Mouse (Mus musculus) embryonic facial prominence, embryonic 15.5 days (tissue): Measurements from ENCODE around the gene Tssk6. TPM values are rescaled to one million over a fixed set of nuclear protein-coding genes. Genes with fewer than 3 reads are reported as not detected.
"Not testable (repeated sequence)": the region's sequence is repeated elsewhere in the genome, so short reads cannot be mapped to it uniquely, and the experiment has no call there.

Experiments
- ATAC-seq: fragments of 200-750 bp; cut with Nextera tagmentation; 2 replicates; pipeline ENCODE4 v1.8.0; 2017; ENCODE audit warnings: low read depth, moderate TSS enrichment; ENCODE audit not compliant: insufficient number of reproducible peaks, low FRiP score, low TSS enrichment
- H3K27ac ChIP-seq: fragments of 300-500 bp; sonication (generic); replicated peaks from 2 replicates; pipeline ENCODE4 v1.5.1; 2015; ENCODE audit warnings: mild to moderate bottlenecking, inconsistent platforms
- H3K27me3 ChIP-seq: fragments of 300-500 bp; sonication (generic); 2 replicates; pipeline ENCODE4 v1.6.1; 2015; ENCODE audit warnings: inconsistent platforms
- H3K36me3 ChIP-seq: fragments of 300-500 bp; sonication (generic); 2 replicates; pipeline ENCODE4 v1.6.1; 2015; ENCODE audit warnings: mild to moderate bottlenecking, inconsistent platforms
- H3K4me1 ChIP-seq: fragments of 300-500 bp; sonication (generic); 2 replicates; pipeline ENCODE4 v1.6.1; 2015; ENCODE audit warnings: inconsistent platforms
- H3K4me2 ChIP-seq: fragments of 300-500 bp; sonication (generic); replicated peaks from 2 replicates; pipeline ENCODE4 v1.6.1; 2015; ENCODE audit warnings: mild to moderate bottlenecking, inconsistent platforms
- H3K4me3 ChIP-seq: fragments of 300-500 bp; sonication (generic); replicated peaks from 2 replicates; pipeline ENCODE4 v1.5.1; 2015; ENCODE audit warnings: mild to moderate bottlenecking, inconsistent platforms
- H3K9ac ChIP-seq: fragments of 300-500 bp; sonication (generic); 2 replicates; pipeline ENCODE4 v1.6.1; 2015; ENCODE audit warnings: inconsistent platforms
- H3K9me3 ChIP-seq: fragments of 300-500 bp; sonication (generic); replicated peaks from 2 replicates; pipeline ENCODE4 v1.6.1; 2016; ENCODE audit warnings: inconsistent platforms
- WGBS: fragments of 180-500 bp; shearing (Covaris S2); methylation state at CpG from one replicate; pipeline ENCODE4 v1.1.7; 2015; 5-methylcytosine and 5-hydroxymethylcytosine counted together
- polyA plus RNA-seq: library from polyadenylated mRNA; unstranded; fragments of >200 nt; fragmentation: Nextera tagmentation; extraction: Ambion mirVana; gene quantifications from 2 replicates; pipeline ENCODE4 v1.2.1, GENCODE M21; 2015

Gene Tssk6
- polyA plus RNA-seq, 1 experiment from 2014 or later = 4.0 TPM

GRCm38 (mm10) chr8:69940386-69940785, 38.4 kb downstream of the Tssk6 start:
- Histone ChIP-seq H3K27ac (no peak overlapping the region), H3K9ac (no peak overlapping the region), H3K4me2 (no peak overlapping the region), H3K4me1 (peaks cover 39% of the 10 kb centered on the region), H3K9me3 (no peaks in the 10 kb centered on the region), H3K36me3 (peaks cover 5% of the 10 kb centered on the region; the same call in 1 of the 2 replicates), H3K27me3 (no peaks in the 10 kb centered on the region), H3K4me3 (no peak overlapping the region)
- no peak for ATAC-seq
- 88% methylated on average over 2 of the region's 2 CpGs for WGBS

GRCm38 (mm10) chr8:69942495-69942894, 40.5 kb downstream of the Tssk6 start:
- H3K4me1 ChIP-seq = peaks cover 21% of the 10 kb centered on the region
- H3K9ac ChIP-seq, H3K27ac ChIP-seq, H3K4me2 ChIP-seq, H3K36me3 ChIP-seq, ATAC-seq, H3K4me3 ChIP-seq, H3K27me3 ChIP-seq, H3K9me3 ChIP-seq: not testable (repeated sequence)
- WGBS = 81% methylated on average over 3 of the region's 3 CpGs

- Histone ChIP-seq H3K4me3 (no peak overlapping the region), H3K4me2 (no peak overlapping the region), H3K27ac (no peak overlapping the region), H3K4me1 (no peaks in the 10 kb centered on the region), H3K36me3 (peaks cover 15% of the 10 kb centered on the region), H3K27me3 (no peaks in the 10 kb centered on the region), H3K9me3 (no peaks in the 10 kb centered on the region), H3K9ac (no peak overlapping the region)
- no peak for ATAC-seq
- 90% methylated on average over 2 of the region's 2 CpGs for WGBS
Measured at GRCm38 (mm10) chr8:69950300-69950699, 48.3 kb downstream of the Tssk6 start.

Other genes starting within 250 kb of the Tssk6 start
- gene Zfp964, start 247.7 kb upstream of the Tssk6 start, polyA plus RNA-seq = 2.1 and 2.6 TPM in 2 replicates
- gene Zfp869, start 191.5 kb upstream of the Tssk6 start, polyA plus RNA-seq = 28.4 and 28.6 TPM in 2 replicates
- gene Zfp963, start 152.2 kb upstream of the Tssk6 start, polyA plus RNA-seq = 6.6 and 7.0 TPM in 2 replicates
- 0.84 TPM in 1 of 2 replicates, not detected in the other for gene Gm20422, start 127.3 kb upstream of the Tssk6 start, polyA plus RNA-seq
- 46.5 and 51.9 TPM in 2 replicates for gene Atp13a1, start 111.0 kb upstream of the Tssk6 start, polyA plus RNA-seq
- gene Zfp866, start 111.0 kb upstream of the Tssk6 start, polyA plus RNA-seq = 28.2 and 30.6 TPM in 2 replicates
- gene Gmip, start 93.5 kb upstream of the Tssk6 start, polyA plus RNA-seq = 9.4 and 9.5 TPM in 2 replicates
- gene Lpar2, start 79.8 kb upstream of the Tssk6 start, polyA plus RNA-seq = 0.33 and 0.54 TPM in 2 replicates
- gene Pbx4, start 69.7 kb upstream of the Tssk6 start, polyA plus RNA-seq = 9.6 and 19.4 TPM in 2 replicates
- gene Cilp2, start 14.5 kb upstream of the Tssk6 start, polyA plus RNA-seq = 1.1 and 1.2 TPM in 2 replicates
- 178 and 188 TPM in 2 replicates for gene Ndufa13, start 374 bp downstream of the Tssk6 start, polyA plus RNA-seq
- gene Yjefn3, start 528 bp downstream of the Tssk6 start, polyA plus RNA-seq = 4.0 and 5.3 TPM in 2 replicates
- 43.6 and 49.8 TPM in 2 replicates for gene Gatad2a, start 94.2 kb downstream of the Tssk6 start, polyA plus RNA-seq
- gene Mau2, start 140.6 kb downstream of the Tssk6 start, polyA plus RNA-seq = 52.7 and 61.3 TPM in 2 replicates
- 44.3 and 45.1 TPM in 2 replicates for gene Sugp1, start 140.6 kb downstream of the Tssk6 start, polyA plus RNA-seq
- gene Tm6sf2, start 170.7 kb downstream of the Tssk6 start, polyA plus RNA-seq = 1.4 and 2.1 TPM in 2 replicates
- 0.43 and 0.56 TPM in 2 replicates for gene Hapln4, start 181.3 kb downstream of the Tssk6 start, polyA plus RNA-seq
- 0.79 and 1.5 TPM in 2 replicates for gene Ncan, start 218.7 kb downstream of the Tssk6 start, polyA plus RNA-seq
- 33.0 and 33.3 TPM in 2 replicates for gene Nr2c2ap, start 229.1 kb downstream of the Tssk6 start, polyA plus RNA-seq
- gene Rfxank, start 237.0 kb downstream of the Tssk6 start, polyA plus RNA-seq = 18.9 and 22.2 TPM in 2 replicates
- 55.3 and 65.4 TPM in 2 replicates for gene Borcs8, start 237.3 kb downstream of the Tssk6 start, polyA plus RNA-seq
- gene Mef2b, start 237.5 kb downstream of the Tssk6 start, polyA plus RNA-seq = 9.1 and 12.4 TPM in 2 replicates